Mouse (Mus musculus): ENCODE data around the gene Proser1.
A peak's percentile ranks its signal among the peaks of the same experiment; 100 is the strongest.

Proser1 gene

GRCm38 (mm10) chr3:53466481-53466880 lies 3.0 kb downstream of the Proser1 start:
- peak; percentile 57 for DNase-seq (ENCODE audit: low read depth, low spot score)

GRCm38 (mm10) chr3:53467356-53467755 lies 3.9 kb downstream of the Proser1 start:
- DNase-seq (ENCODE audit: low read depth, low spot score): no peak

GRCm38 (mm10) chr3:53469650-53470049 lies 6.2 kb downstream of the Proser1 start:
- DNase-seq (ENCODE audit: low read depth, low spot score): no peak

GRCm38 (mm10) chr3:53472061-53472460 lies 8.6 kb downstream of the Proser1 start:
- DNase-seq (ENCODE audit: low read depth, low spot score): no peak

- no peak for DNase-seq (ENCODE audit: low read depth, low spot score)
Observed at GRCm38 (mm10) chr3:53474179-53474578, 10.7 kb downstream of the Proser1 start.

- DNase-seq (ENCODE audit: low read depth, low spot score): peak; percentile 18
Observed at GRCm38 (mm10) chr3:53475889-53476288, 12.4 kb downstream of the Proser1 start.

GRCm38 (mm10) chr3:53477468-53477867 lies 14.0 kb downstream of the Proser1 start:
- no peak for DNase-seq (ENCODE audit: low read depth, low spot score)

- DNase-seq (ENCODE audit: low read depth, low spot score): no peak
Observed at GRCm38 (mm10) chr3:53478419-53479046, 15.1 kb downstream of the Proser1 start.

GRCm38 (mm10) chr3:53483414-53484059 lies 20.1 kb downstream of the Proser1 start:
- DNase-seq (ENCODE audit: low read depth, low spot score): peak; percentile 63

GRCm38 (mm10) chr3:53486561-53486960 lies 23.1 kb downstream of the Proser1 start:
- DNase-seq (ENCODE audit: low read depth, low spot score): no peak

GRCm38 (mm10) chr3:53486996-53487576 lies 23.6 kb downstream of the Proser1 start:
- DNase-seq (ENCODE audit: low read depth, low spot score): no peak

- DNase-seq (ENCODE audit: low read depth, low spot score): no peak
Observed at GRCm38 (mm10) chr3:53488353-53488752, 24.9 kb downstream of the Proser1 start, which contains the start of gene Stoml3. Stoml3 (plus strand) TSS chr3:53488653.

- no peak for DNase-seq (ENCODE audit: low read depth, low spot score)
Observed at GRCm38 (mm10) chr3:53498351-53498905, 35.0 kb downstream of the Proser1 start.

- DNase-seq (ENCODE audit: low read depth, low spot score): peak; percentile 37
Observed at GRCm38 (mm10) chr3:53502428-53502827, 39.0 kb downstream of the Proser1 start.

- no peak for DNase-seq (ENCODE audit: low read depth, low spot score)
Observed at GRCm38 (mm10) chr3:53513096-53513495, 49.6 kb downstream of the Proser1 start.

GRCm38 (mm10) chr3:53514221-53515065 lies 51.0 kb downstream of the Proser1 start:
- no peak for DNase-seq (ENCODE audit: low read depth, low spot score)

GRCm38 (mm10) chr3:53522794-53523193 lies 59.3 kb downstream of the Proser1 start:
- peak; percentile 60 for DNase-seq (ENCODE audit: low read depth, low spot score)

- DNase-seq (ENCODE audit: low read depth, low spot score): peak; percentile 78
Observed at GRCm38 (mm10) chr3:53525737-53526136, 62.3 kb downstream of the Proser1 start.

GRCm38 (mm10) chr3:53530305-53530704 lies 66.8 kb downstream of the Proser1 start:
- no peak for DNase-seq (ENCODE audit: low read depth, low spot score)

Data from A20 (cell line).